Comparison of ENCODE assay signal across 14 mouse cellular contexts in the genomic region with DNA sequence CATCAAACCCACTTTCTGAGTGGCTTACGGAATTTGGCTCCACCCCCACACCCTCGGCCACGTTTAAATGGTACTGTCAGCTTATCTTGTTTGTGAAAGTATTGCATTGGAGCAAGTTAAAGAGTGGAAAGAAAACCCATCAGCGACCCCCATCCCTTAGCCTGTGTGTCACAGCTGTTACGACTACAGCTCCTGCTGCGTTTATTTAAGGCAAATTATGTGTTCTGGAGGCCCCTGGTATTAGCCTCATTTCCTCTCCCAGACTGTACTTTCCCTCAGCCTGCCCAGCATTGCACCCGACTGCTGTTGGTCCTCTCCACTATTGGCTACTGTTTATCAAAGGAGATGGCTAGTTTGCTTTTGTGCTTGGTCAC.
DNase-seq lines count a peak whose midpoint lies in the region; ATAC-seq and TF ChIP-seq lines count a peak whose summit lies in the region.
"Had no signal": no experiment of that assay in that cellular context is flagged by ENCODE, and none has a peak within 500 bp of the region (broad histone marks: within the 10 kb centered on the region; RNA-seq: fewer than 3 reads in every experiment).

No protein-coding gene starts in this region.

- H3K4me3 ChIP-seq in kidney, adult 2 months (ENCODE audit: insufficient read depth, low read depth, low read length) = no peak overlapping the region
- H3K4me3 ChIP-seq in lung, postnatal 0 days (ENCODE audit: low read depth, low read length) = no peak overlapping the region
- H3K4me3 ChIP-seq in lung, adult 2 months (replicated peaks; ENCODE audit: extremely low read depth, low read depth, low read length) = no peak overlapping the region
- H3K4me3 ChIP-seq in limb, embryonic 12.5 days (replicated peaks) = no peak overlapping the region
- H3K4me3 ChIP-seq in stomach, embryonic 16.5 days (replicated peaks; ENCODE audit: low read length) = no peak overlapping the region
- H3K4me3 ChIP-seq: forebrain, embryonic 12.5 days had no signal

- DNase-seq in kidney, adult 2 months = no peak
- DNase-seq in kidney, adult 11 months = no peak
- peak; percentile 31 for DNase-seq in lung, postnatal 0 days (ENCODE audit: low spot score)
- DNase-seq in lung, adult 2 months = no peak
- DNase-seq in gastrocnemius, postnatal 4 days (ENCODE audit: low spot score in 2 of 2) = no peak
- no peak for DNase-seq in adrenal gland, postnatal 25 days
- DNase-seq: adrenal gland, postnatal 10 days; cerebellum, adult 9-11 months; layer of hippocampus, adult 9-11 months; right cerebral cortex, adult 18-20 months; thymus, postnatal 14 days had no signal

- no peaks in the 10 kb centered on the region for H3K27me3 ChIP-seq in kidney, adult 2 months (replicated peaks; ENCODE audit: control insufficient read depth, insufficient read depth, low read length)
- no peaks in the 10 kb centered on the region for H3K27me3 ChIP-seq in lung, postnatal 0 days (replicated peaks; ENCODE audit: insufficient read depth, low read length)
- H3K27me3 ChIP-seq in limb, embryonic 12.5 days = peaks cover 24% of the 10 kb centered on the region
- H3K27me3 ChIP-seq in stomach, embryonic 16.5 days (ENCODE audit: control insufficient read depth, insufficient read depth, low read length) = no peaks in the 10 kb centered on the region

- 43% methylated on average over 7 of the region's 7 CpGs for WGBS in kidney, adult 2 months
- WGBS in lung, postnatal 0 days = 15% methylated on average over 7 of the region's 7 CpGs
- 40% methylated on average over 7 of the region's 7 CpGs for WGBS in lung, adult 2 months
- 13% methylated on average over 7 of the region's 7 CpGs for WGBS in limb, embryonic 12.5 days
- WGBS in stomach, embryonic 16.5 days = 20% methylated on average over 7 of the region's 7 CpGs

- H3K4me2 ChIP-seq in lung, postnatal 0 days (replicated peaks; ENCODE audit: low read depth, low read length) = no peak overlapping the region
- H3K4me2 ChIP-seq in limb, embryonic 12.5 days = peak overlapping the region; percentile 31
- H3K4me2 ChIP-seq in stomach, embryonic 16.5 days (ENCODE audit: low read depth, low read length) = no peak overlapping the region
- H3K4me2 ChIP-seq: forebrain, embryonic 12.5 days had no signal

- TF ChIP-seq EP300 in lung, postnatal 0 days (IDR thresholded peaks at IDR 0.05) = no peak

- H3K36me3 ChIP-seq in kidney, adult 2 months (ENCODE audit: control insufficient read depth, insufficient read depth, low read length) = no peaks in the 10 kb centered on the region
- no peaks in the 10 kb centered on the region for H3K36me3 ChIP-seq in lung, postnatal 0 days (ENCODE audit: insufficient read depth, low read length)
- no peaks in the 10 kb centered on the region for H3K36me3 ChIP-seq in limb, embryonic 12.5 days
- H3K36me3 ChIP-seq in stomach, embryonic 16.5 days (ENCODE audit: control insufficient read depth, insufficient read depth, low read length) = no peaks in the 10 kb centered on the region
- H3K36me3 ChIP-seq: forebrain, embryonic 12.5 days had no signal

- H3K27ac ChIP-seq in kidney, adult 2 months (ENCODE audit: insufficient read depth, low read depth, low read length) = peak overlapping the region; percentile 14; the same call in 1 of the 2 replicates
- H3K27ac ChIP-seq in lung, postnatal 0 days (ENCODE audit: low read length) = peak overlapping the region; percentile 78
- 0 out of 2 replicates have a peak overlapping the region, but pooled peaks have one; percentile 35 for H3K27ac ChIP-seq in limb, embryonic 12.5 days
- H3K27ac ChIP-seq in stomach, embryonic 16.5 days (ENCODE audit: low read length) = peak overlapping the region; percentile 52; the same call in 1 of the 2 replicates
- H3K27ac ChIP-seq: forebrain, embryonic 12.5 days had no signal

- ATAC-seq in lung, postnatal 0 days = peak; percentile 4; the same call in 1 of the 2 replicates
- peak; percentile 35; the same call in 1 of the 2 replicates for ATAC-seq in limb, embryonic 12.5 days (ENCODE audit: insufficient number of reproducible peaks, insufficient read depth, low FRiP score, low TSS enrichment, low read depth)
- no peak for ATAC-seq in stomach, embryonic 16.5 days (ENCODE audit: insufficient read depth, low FRiP score)

- H3K9me3 ChIP-seq in lung, postnatal 0 days (ENCODE audit: low read length) = no peaks in the 10 kb centered on the region
- H3K9me3 ChIP-seq in limb, embryonic 12.5 days = no peaks in the 10 kb centered on the region
- no peaks in the 10 kb centered on the region for H3K9me3 ChIP-seq in stomach, embryonic 16.5 days (replicated peaks; ENCODE audit: control insufficient read depth, low read length)
- H3K9me3 ChIP-seq: forebrain, embryonic 12.5 days had no signal

- TF ChIP-seq POLR2A in kidney, adult 2 months (IDR thresholded peaks at IDR 0.05; ENCODE audit: low read depth, low read length) = no peak
- TF ChIP-seq POLR2A in lung, adult 2 months (IDR thresholded peaks at IDR 0.05; ENCODE audit: borderline replicate concordance, extremely low read depth, low read depth, low read length) = no peak

- H3K9ac ChIP-seq in lung, postnatal 0 days (replicated peaks; ENCODE audit: low read depth) = no peak overlapping the region
- no peak overlapping the region for H3K9ac ChIP-seq in limb, embryonic 12.5 days (replicated peaks)
- 0 out of 2 replicates have a peak overlapping the region, but pooled peaks have one; percentile 21 for H3K9ac ChIP-seq in stomach, embryonic 16.5 days (ENCODE audit: low read length)
- H3K9ac ChIP-seq: forebrain, embryonic 12.5 days had no signal

- TF ChIP-seq CTCF in kidney, adult 2 months (conservative IDR thresholded peaks at IDR 0.05; ENCODE audit: insufficient read depth, insufficient read length, low read depth, low read length) = no peak
- no peak for TF ChIP-seq CTCF in lung, postnatal 0 days (IDR thresholded peaks at IDR 0.05)
- TF ChIP-seq CTCF in lung, adult 2 months (IDR thresholded peaks at IDR 0.05; ENCODE audit: insufficient read depth, low read length) = no peak

- peaks cover 17% of the 10 kb centered on the region; the same call in 1 of the 2 replicates for H3K4me1 ChIP-seq in kidney, adult 2 months (ENCODE audit: control insufficient read depth, insufficient read depth, low read length)
- peaks cover 11% of the 10 kb centered on the region; the same call in 1 of the 2 replicates for H3K4me1 ChIP-seq in lung, postnatal 0 days (ENCODE audit: insufficient read depth, low read depth, low read length)
- H3K4me1 ChIP-seq in lung, adult 2 months (ENCODE audit: control insufficient read depth, insufficient read depth, low read length) = peaks cover 2% of the 10 kb centered on the region; the same call in 1 of the 2 replicates
- H3K4me1 ChIP-seq in limb, embryonic 12.5 days (replicated peaks) = peaks cover 28% of the 10 kb centered on the region
- H3K4me1 ChIP-seq in stomach, embryonic 16.5 days (ENCODE audit: control insufficient read depth, insufficient read depth, low read length) = peaks cover 21% of the 10 kb centered on the region

Comparison
In these comparisons a context has a peak if more than half of its experiments do, and no peak if none do; other contexts are left out.
1. H3K27ac ChIP-seq: peak in every context shown above with its lines; median percentile 78 in lung, postnatal 0 days; 52 in stomach, embryonic 16.5 days; 35 in limb, embryonic 12.5 days; 14 in kidney, adult 2 months.